Mouse (Mus musculus) heart, embryonic 10.5 days (tissue): Measurements from ENCODE around the gene Hibadh. TPM values are rescaled to one million over a fixed set of nuclear protein-coding genes. Genes with fewer than 3 reads are reported as not detected.

ENCODE experiments used
- DNase-seq: peaks from one replicate; pipeline ENCODE4 v3.0.0-alpha.2; 2017; ENCODE audit warnings: low spot score
- H3K27ac ChIP-seq: fragments of 300-500 bp; sonication (generic); 2 replicates; pipeline ENCODE4 v1.5.1; 2016; ENCODE audit warnings: mild to moderate bottlenecking
- H3K27me3 ChIP-seq: fragments of 300-500 bp; sonication (generic); 2 replicates; pipeline ENCODE4 v1.6.1; 2016; ENCODE audit warnings: mild to moderate bottlenecking; ENCODE audit not compliant: poor library complexity, insufficient read depth, severe bottlenecking
- H3K36me3 ChIP-seq: fragments of 300-500 bp; sonication (generic); 2 replicates; pipeline ENCODE4 v1.6.1; 2016; ENCODE audit warnings: mild to moderate bottlenecking, moderate library complexity
- H3K4me1 ChIP-seq: fragments of 300-500 bp; sonication (generic); 2 replicates; pipeline ENCODE4 v1.6.1; 2016; ENCODE audit warnings: mild to moderate bottlenecking
- H3K4me3 ChIP-seq: fragments of 300-500 bp; sonication (generic); 2 replicates; pipeline ENCODE4 v1.5.1; 2016; ENCODE audit warnings: mild to moderate bottlenecking, moderate library complexity
- H3K9me3 ChIP-seq: fragments of 300-500 bp; sonication (generic); 2 replicates; pipeline ENCODE4 v1.6.1; 2016; ENCODE audit warnings: mild to moderate bottlenecking, moderate library complexity
- WGBS: fragments of 180-500 bp; shearing (Covaris S2); methylation state at CpG from one replicate; pipeline ENCODE4 v1.1.7; 2016; 5-methylcytosine and 5-hydroxymethylcytosine counted together
- polyA plus RNA-seq: library from polyadenylated mRNA; unstranded; fragments of >200 nt; fragmentation: Nextera tagmentation; extraction: Ambion mirVana; gene quantifications from 2 replicates; pipeline ENCODE4 v1.2.1, GENCODE M21; 2016

The Hibadh gene
- polyA plus RNA-seq, 1 experiment from 2014 or later: 121 TPM

GRCm38 (mm10) chr6:52502986-52503385 lies 137.2 kb downstream of the Hibadh start:
- Histone ChIP-seq H3K36me3 (no peaks in the 10 kb centered on the region), H3K9me3 (no peaks in the 10 kb centered on the region), H3K4me1 (no peaks in the 10 kb centered on the region), H3K27ac (no peak overlapping the region), H3K27me3 (no peaks in the 10 kb centered on the region), H3K4me3 (no peak overlapping the region)
- WGBS: 77% methylated on average over 2 of the region's 2 CpGs
- DNase-seq: peak; percentile 38

- H3K4me1 ChIP-seq: no peaks in the 10 kb centered on the region
- peak; percentile 10 for DNase-seq
- H3K36me3 ChIP-seq: no peaks in the 10 kb centered on the region
- WGBS: 52% methylated on average over 1 of the region's 1 CpGs
- no peaks in the 10 kb centered on the region for H3K27me3 ChIP-seq
- H3K4me3 ChIP-seq: no peak overlapping the region
- H3K27ac ChIP-seq: no peak overlapping the region
- H3K9me3 ChIP-seq: no peaks in the 10 kb centered on the region
These were observed 138.7 kb downstream of the Hibadh start for GRCm38 (mm10) chr6:52501479-52501878.

Other genes with a start within 250 kb of the Hibadh start
- 97.1 and 97.5 TPM in 2 replicates for gene Tax1bp1, start 73.3 kb upstream of the Hibadh start, polyA plus RNA-seq